Mouse (Mus musculus) ZHBTc4 (cell line): Measurements from ENCODE around the gene Vti1a.

Experiments
- DNase-seq: peaks from one replicate; pipeline ENCODE4 v3.0.0-alpha.2; 2011; ENCODE audit warnings: low read depth, low spot score

The Vti1a gene

DNA sequence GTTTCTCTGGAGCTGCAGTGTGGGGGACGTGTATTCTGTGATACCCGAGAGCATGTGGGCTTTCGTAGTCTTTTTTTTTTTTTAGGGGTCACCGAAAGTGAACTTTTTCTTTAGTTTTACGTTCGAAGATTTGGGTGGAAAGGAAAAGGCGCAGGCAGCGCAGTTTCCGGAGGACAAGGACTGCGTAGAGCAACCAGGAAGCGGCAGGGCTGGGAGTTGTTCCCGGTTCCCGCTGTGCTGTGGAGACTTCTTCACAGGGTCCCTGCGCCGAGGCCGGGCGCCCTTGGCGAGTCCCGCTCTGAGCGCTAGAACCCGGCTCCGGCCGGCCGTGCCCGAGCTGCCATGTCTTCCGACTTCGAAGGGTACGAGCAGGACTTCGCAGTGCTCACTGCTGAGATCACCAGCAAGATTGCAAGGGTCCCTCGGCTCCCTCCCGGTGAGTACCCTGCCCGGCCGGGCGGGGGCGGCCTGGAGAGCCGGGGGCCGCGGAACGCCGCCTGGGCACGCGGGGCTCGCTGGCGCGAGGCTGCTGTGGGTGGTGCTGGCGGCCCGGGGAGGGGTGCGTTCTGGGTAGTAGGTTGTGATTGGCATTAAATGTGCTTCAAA, at the start of gene Vti1a:
Gene Vti1a, plus strand, starts transcription at position 187 of the 606 bp plus-strand sequence.
- peak; percentile 96 for DNase-seq

- no peak for DNase-seq
These were observed 49.3 kb upstream of the Vti1a start for GRCm38 (mm10) chr19:55266786-55267185.

DNA sequence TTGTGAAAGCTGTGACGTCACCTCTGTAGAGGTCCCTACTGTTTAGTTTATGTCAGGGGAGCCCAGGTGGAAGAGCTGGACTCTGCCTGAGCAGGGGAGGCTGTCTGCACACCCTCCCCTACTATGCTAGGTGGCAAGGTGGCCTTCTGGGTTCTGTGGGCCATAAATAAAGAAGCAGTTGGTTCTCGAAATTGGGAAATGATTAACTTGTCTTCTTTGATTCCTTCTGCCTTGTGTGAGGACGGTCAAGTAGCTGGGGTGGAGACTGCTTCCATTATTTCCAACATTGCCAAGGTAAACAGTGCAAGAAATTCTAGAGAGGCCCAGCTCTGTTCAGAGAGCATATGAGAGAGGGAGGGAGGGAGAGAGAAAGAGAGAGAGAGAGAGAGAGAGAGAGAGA, 47.9 kb upstream of the Vti1a start:
- no peak for DNase-seq

DNA sequence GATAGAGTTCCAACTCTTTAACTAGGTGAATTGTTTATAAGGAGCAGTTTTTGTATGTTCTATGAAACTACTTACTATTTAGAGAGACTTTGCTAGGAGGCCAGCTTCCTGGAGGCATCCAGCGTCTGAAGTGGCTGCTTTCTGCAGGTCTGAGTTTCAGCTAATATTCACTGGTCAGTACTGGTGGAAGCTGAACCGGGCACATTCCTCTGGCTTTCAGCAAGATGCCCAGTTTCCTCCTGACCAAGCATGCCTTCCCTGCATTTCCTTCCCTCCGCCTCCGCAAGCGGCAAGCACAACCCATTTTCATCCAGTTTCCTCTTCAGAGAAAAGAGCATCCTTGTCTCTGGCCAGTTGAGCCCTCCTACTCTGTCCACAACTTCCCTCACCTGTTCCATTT, 47.0 kb upstream of the Vti1a start:
- DNase-seq: no peak

DNA sequence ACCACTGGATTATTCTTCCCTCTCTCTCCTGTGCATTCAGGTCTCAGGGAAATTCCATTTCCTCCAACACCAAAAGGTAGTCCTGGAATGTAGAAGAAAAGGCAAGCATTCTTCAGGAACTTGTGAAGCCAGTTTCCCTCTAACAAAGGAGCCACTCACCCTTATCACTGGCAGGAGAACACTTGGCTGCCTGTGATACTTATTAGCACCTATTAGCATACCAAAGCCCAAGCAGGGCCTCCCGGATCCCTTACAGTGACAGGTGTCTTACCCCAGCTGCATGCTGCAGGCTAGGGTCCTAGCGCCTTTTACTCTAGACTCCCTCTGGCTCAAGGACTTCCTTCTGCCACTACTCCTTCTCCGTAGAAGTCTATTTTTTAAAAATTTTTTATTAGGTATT, 44.6 kb upstream of the Vti1a start:
- DNase-seq: peak; percentile 94

DNA sequence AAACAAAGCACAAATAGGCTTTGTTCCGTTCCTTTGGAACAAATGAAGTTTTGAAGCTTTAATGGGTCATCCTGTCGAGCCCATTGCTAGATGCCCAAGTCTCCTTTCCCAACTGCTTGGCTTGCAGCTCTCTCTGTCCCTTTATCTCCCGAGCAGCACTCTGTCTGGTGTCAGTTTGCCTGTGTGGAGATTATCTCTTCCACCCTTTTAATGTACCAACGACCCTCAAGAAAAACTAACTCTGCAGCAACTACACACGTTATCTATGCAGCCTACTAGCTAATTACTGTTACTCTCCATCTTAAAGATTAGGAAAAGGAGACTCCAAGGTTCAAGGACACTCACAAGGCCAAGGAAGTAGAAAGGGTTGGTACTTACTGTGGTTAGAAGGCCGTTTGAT, 42.8 kb upstream of the Vti1a start:
- no peak for DNase-seq

GRCm38 (mm10) chr19:55276100-55276499, 40.0 kb upstream of the Vti1a start:
- DNase-seq: no peak

DNA sequence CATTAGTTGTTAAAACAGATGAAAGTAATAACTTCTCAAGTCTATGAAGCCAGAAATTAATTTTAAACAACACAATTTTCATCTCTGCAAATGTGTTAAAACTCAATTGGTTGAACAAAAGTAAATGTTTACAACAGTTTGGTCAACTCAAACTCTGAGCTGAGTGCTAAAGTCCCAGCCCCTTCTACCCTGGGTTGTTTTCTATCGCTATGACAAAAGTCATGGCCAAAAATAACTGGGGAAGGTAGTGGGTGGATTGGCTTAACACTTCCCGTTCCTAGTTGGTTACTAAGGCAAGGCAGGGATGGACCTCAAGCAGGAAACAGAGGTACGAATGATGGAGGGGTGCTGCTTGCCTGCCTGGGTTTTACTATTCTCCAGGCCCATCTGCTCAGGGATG, 39.3 kb upstream of the Vti1a start:
- no peak for DNase-seq

DNA sequence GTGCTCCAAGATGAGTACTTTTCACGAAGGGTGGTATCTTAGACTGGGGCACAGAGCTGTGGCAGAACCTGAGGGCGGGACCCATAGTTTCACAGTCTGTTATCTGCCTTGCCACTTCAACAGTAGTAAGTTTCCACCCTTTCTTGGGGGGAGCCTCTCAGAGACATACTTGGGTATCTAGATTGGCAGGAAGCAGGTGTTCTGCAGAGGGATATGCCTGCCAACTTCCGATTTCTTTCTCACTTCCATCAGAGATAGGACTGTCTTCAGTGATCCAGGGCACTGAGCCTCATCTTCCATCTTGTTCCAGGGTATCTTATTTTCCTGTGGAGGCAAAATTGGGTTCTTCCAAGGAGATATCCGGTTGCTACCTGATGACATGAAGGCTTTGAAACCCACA, 32.0 kb upstream of the Vti1a start:
- DNase-seq: no peak

DNA sequence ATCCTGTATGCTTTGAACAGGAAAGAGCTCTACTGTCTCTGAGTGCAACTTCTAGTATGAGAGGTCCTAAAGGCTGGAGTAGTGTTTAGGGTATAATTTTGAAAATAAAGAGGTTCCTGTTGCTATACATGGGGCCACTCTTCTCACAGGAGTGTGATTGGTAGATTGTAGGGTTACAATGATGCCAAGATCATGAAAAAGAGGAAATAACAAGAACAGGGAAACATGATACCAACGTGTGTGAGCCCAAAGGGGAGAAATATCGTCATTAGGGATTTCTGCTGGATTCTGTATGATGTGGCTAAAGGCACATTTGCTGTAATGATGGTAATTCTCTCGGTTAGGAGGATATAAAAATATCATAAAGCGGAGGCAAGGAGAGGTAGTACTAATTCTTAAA, 30.1 kb upstream of the Vti1a start:
- no peak for DNase-seq

DNA sequence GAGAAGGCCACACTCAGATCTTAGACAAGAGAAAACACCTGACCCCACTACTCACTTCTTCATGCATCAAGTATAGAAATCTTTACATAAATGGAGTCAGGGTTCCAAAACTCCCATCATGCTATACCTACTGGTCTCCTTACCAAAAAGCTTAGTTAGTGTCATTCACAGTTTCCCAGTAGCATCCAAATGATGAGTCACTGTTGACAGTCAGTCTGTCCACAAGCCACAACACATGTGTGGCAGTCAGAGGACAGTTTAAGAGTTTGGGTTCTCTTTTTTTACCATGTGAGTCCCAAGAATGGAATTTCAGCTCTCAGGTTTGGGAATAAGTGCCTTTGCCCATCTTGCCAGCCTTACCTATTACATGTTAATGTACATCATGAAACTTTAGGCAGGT, 27.1 kb upstream of the Vti1a start:
- DNase-seq: no peak

- no peak for DNase-seq
These were observed 25.3 kb upstream of the Vti1a start for GRCm38 (mm10) chr19:55290621-55291270.

DNA sequence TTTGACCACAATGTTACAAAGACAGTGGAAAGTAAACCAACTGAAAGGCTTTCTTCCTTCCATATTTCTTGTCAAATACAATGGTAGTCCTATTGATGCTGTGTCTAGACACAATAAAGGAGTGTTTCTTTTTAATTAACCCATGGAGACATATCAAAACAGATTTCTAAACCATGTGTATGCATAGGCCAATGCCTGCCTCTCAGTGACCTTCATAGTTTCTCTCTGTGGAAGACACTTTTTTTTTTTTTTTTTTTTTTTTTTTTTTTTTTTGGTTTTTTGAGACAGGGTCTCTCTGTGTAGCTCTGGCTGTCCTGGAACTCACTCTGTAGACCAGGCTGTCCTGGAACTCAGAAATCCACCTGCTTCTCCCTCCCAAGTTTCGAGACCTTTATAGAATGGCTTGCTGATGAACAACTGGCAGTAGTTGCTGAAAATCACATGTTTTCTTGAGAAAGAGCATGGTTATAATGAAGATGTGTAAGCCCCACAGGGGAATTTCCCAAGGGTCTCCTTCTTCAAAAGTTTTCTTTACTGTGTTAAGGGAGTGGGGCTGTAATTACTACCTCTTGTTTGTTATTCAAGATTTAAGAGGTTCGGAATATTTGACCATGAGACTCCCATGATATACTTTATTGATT, 23.8 kb upstream of the Vti1a start:
- no peak for DNase-seq

GRCm38 (mm10) chr19:55293175-55293574, 22.9 kb upstream of the Vti1a start:
- DNase-seq: no peak

- DNase-seq: no peak
These were observed 21.0 kb upstream of the Vti1a start for GRCm38 (mm10) chr19:55295075-55295474.

DNA sequence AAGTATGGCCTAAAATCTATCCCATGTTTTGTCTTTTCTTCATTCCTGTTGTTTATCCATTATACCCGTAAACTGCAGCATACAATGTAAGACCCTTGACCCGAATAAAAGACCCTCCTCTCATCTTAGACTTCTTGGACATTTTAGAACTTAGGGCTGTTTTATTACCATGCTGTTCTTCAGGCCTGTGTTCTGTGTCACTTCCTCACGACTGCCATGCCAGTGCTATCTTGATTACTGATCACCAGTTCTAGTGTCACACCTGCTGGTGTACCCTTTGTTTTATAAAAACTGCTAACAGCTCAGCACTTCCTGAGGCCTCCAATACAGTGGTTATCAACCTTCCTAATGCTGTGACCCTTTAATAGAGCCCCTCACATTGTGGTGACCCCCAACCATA, 20.5 kb upstream of the Vti1a start:
- no peak for DNase-seq

DNA sequence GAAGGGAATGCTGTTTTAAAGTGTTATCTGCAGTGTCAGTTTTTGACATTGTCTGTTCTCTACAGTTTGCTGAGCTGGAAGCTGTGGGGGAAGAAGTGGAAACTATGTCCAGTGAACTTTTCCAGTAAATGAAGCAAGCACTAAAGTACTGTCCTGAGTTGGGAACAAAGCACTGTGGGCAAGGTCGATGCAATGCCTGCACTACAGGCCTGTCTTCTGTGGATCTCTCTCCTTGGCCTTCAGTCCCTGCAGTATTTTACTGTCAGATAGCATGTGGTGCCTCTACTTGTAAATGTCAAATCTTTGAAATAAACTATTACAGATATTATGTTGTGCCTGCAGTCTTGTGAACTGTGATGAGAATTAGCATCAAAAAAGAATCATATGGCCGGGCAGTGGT, 19.8 kb upstream of the Vti1a start:
- DNase-seq: no peak

DNA sequence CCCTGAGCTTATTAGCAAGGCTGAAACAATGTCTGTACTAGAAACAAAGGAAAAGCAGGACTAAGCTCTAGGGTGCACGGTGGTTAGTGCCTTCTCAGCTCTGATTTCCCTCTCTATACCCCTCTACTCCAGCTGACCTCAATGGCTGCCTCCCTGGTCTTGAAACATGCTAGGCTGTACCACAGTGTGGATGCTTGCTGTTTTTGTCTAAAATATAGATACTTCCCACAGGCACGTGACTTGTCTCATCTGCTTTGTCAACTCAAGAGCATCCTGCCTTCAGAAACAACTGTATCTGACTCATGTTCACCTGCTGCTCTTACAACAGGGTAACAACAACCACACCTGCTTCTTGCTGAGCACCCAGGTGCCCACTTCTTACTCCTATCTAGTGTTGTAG, 18.6 kb upstream of the Vti1a start:
- DNase-seq: no peak

GRCm38 (mm10) chr19:55297961-55298360, 18.1 kb upstream of the Vti1a start:
- no peak for DNase-seq

GRCm38 (mm10) chr19:55299378-55299777, 16.7 kb upstream of the Vti1a start:
- DNase-seq: no peak

- DNase-seq: no peak
These were observed 15.6 kb upstream of the Vti1a start for GRCm38 (mm10) chr19:55300525-55300924.

DNA sequence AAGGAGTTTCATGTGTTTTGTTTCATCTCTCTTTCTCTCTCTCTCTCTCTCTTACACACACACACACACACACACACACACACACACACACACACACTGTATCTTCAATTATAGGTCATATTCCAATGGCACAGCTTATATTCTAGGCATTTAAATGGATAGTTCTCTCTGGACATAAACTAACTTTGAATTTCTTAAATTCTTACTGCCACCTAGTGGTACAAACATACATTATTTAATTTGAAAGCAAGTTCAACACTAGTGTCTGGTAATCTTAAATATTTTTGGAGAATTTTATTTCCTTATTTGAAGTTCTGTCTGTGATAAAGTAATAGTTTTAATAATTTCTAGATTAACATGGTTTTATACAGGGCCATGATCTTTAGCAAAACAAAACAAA, 11.1 kb upstream of the Vti1a start:
- DNase-seq: peak; percentile 19

DNA sequence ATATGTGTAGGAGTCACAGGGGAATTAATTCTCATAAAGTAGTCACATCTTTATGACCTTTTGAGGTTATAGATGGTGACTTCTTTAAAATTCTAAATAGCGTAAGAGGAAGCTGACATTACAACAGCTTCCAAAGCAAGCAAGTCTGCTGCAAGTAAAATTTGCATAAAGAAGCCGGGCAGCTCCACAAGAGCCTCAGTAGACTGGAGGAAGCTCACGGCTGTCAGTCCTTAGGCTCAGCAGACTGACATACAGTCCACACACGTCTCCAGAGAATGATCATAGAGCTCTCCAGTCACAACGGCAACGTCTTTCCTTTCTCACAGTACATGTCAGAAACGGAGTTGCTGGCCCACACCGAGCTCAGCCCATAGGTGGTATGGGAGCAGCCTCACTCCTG, 4.2 kb upstream of the Vti1a start:
- no peak for DNase-seq
